Mouse (Mus musculus): Measurements from ENCODE around the gene Slc17a9. TPM values are rescaled to one million over a fixed set of nuclear protein-coding genes. Genes with fewer than 3 reads are reported as not detected.

Gene Slc17a9
- polyA plus RNA-seq, 1 experiment from 2014 or later: 5.2 TPM

DNA sequence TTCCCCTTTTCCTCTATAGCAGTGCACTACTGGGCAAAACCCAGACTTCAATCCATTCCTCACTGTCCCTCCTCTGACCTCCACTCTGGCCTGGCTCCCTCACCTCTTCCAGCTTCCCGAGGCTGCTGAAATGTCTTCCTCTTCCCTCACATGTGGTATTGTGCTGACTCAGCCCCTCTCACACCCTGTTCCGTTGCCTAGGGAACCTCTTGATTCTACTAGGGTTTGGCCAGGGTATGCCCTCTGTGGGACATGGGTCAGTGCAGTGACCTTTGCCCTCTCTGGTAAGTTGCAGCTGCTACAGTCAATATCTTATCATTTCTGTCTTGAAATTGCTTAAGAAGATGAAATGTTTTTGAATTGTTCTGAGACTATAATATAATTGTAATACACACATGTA is 31.7 kb downstream of the Slc17a9 start:
- Histone ChIP-seq H3K4me3 (ENCODE audit: low read depth, low read length) (no peak overlapping the region), H3K9me3 (ENCODE audit: low read length) (no peaks in the 10 kb centered on the region)
- no peak for TF ChIP-seq EP300 (IDR thresholded peaks at IDR 0.05; ENCODE audit: low read depth)
- TF ChIP-seq CTCF (IDR thresholded peaks at IDR 0.05; ENCODE audit: low read depth): no peak

DNA sequence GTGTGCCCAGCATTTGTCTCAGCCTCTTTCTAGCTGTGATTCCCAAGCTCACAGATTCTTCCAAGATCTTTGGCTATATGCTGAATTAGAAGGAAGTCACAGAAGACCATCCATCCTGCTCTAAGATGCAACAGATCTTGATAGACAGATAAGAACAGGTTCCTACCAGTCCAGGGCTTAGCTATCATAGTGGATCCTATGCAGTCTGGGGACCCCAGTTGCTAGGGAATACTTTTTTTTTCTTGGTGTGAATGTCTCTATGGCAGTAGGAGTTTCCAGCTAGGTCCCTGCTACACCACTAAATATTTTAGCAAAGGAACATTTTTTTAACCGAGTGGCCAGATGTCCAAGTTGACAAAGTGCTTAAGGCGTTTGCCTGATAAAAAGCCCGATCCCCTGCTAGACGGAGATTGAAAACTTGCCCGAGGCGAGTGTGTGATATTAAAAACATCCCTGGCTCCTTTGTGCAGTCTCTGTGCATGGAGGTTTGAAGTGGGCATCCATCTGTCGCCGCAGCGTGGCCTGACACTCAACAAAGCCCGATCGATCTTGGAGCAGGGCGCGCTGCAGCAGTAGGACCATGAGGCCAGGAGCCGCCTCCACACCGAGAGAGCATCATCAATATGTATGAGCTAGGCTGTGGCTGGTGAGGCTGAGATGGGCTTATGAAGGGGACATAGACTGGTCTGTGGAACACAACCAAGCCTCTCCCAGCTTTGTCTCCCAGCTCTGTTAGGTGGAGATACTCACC is 33.6 kb downstream of the Slc17a9 start:
- Histone ChIP-seq H3K9ac (replicated peaks) (no peak overlapping the region), H3K27me3 (ENCODE audit: insufficient read depth, low read length) (no peaks in the 10 kb centered on the region), H3K4me2 (ENCODE audit: low read depth, low read length) (no peak overlapping the region), H3K36me3 (replicated peaks; ENCODE audit: insufficient read depth, low read length) (no peaks in the 10 kb centered on the region), H3K4me3 (ENCODE audit: low read depth, low read length) (no peak overlapping the region), H3K4me1 (ENCODE audit: insufficient read depth) (no peaks in the 10 kb centered on the region), H3K27ac (ENCODE audit: low read depth) (no peak overlapping the region), H3K9me3 (ENCODE audit: low read length) (no peaks in the 10 kb centered on the region)
- ATAC-seq (no peak), DNase-seq (no peak)
- WGBS (ENCODE audit: insufficient replicate concordance): 54% methylated on average over 15 of the region's 15 CpGs
- TF ChIP-seq EP300 (IDR thresholded peaks at IDR 0.05; ENCODE audit: low read depth): no peak
- no peak for TF ChIP-seq CTCF (IDR thresholded peaks at IDR 0.05; ENCODE audit: low read depth)

More for the DNA sequence above, 31.7 kb downstream of the Slc17a9 start:
- DNase-seq: no peak
- no peaks in the 10 kb centered on the region for H3K27me3 ChIP-seq (ENCODE audit: insufficient read depth, low read length)
- H3K4me1 ChIP-seq (ENCODE audit: insufficient read depth): no peaks in the 10 kb centered on the region
- ATAC-seq: no peak
- H3K4me2 ChIP-seq (ENCODE audit: low read depth, low read length): no peak overlapping the region
- 37% methylated on average over 2 of the region's 2 CpGs for WGBS (ENCODE audit: insufficient replicate concordance)
- no peak overlapping the region for H3K9ac ChIP-seq (replicated peaks)
- H3K36me3 ChIP-seq (replicated peaks; ENCODE audit: insufficient read depth, low read length): no peaks in the 10 kb centered on the region
- H3K27ac ChIP-seq (ENCODE audit: low read depth): no peak overlapping the region

DNA sequence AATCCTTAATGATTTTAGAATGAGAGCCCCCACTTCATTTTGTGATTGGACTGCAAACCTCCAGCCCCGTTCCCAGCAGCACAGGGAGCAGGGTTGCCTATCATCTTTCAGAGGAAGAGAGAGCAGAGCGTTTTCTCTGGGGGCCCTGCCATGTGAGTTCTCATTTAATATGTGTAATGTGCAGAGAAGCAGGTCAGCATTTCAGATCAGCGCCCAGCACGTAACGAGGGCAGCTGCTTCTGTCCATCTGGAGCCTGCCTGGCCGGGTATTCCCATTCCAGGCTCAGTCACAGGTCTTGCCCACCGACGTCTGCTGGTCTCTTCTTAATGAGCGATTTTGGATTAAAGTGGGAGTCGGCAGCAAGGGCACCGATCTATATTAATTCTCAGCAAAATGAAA is 39.9 kb downstream of the Slc17a9 start:
- no peak overlapping the region for H3K4me2 ChIP-seq (ENCODE audit: low read depth, low read length)

DNA sequence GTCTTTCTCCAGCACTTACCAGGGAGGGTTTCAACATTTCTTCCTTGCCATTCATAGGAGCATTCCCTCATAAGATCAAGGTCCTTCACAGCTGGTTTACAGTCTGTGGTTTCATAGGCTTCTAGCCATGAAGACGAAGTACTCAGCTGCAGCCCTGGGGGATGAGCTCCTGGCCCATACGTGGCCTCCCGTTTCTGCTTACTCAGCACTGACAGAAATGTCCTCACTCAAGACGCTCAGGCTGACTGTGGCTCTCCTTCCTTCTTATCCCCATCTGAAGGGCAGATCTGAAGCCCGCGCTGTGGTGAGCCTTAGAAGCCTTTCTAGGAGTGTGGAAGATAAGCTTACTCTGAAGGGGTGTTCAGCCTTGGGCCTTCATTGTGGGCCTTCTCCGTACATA is 40.6 kb downstream of the Slc17a9 start:
- Histone ChIP-seq H3K36me3 (replicated peaks; ENCODE audit: insufficient read depth, low read length) (no peaks in the 10 kb centered on the region), H3K27ac (ENCODE audit: low read depth) (no peak overlapping the region), H3K4me2 (ENCODE audit: low read depth, low read length) (no peak overlapping the region), H3K27me3 (ENCODE audit: insufficient read depth, low read length) (no peaks in the 10 kb centered on the region), H3K9ac (replicated peaks) (no peak overlapping the region), H3K9me3 (ENCODE audit: low read length) (no peaks in the 10 kb centered on the region), H3K4me3 (ENCODE audit: low read depth, low read length) (no peak overlapping the region), H3K4me1 (ENCODE audit: insufficient read depth) (no peaks in the 10 kb centered on the region)
- DNase-seq (no peak), ATAC-seq (no peak)
- WGBS (ENCODE audit: insufficient replicate concordance): 62% methylated on average over 7 of the region's 7 CpGs
- TF ChIP-seq CTCF (IDR thresholded peaks at IDR 0.05; ENCODE audit: low read depth): no peak
- TF ChIP-seq EP300 (IDR thresholded peaks at IDR 0.05; ENCODE audit: low read depth): no peak

More for the DNA sequence above, 39.9 kb downstream of the Slc17a9 start:
- ATAC-seq: no peak
- TF ChIP-seq EP300 (IDR thresholded peaks at IDR 0.05; ENCODE audit: low read depth) (no peak), CTCF (IDR thresholded peaks at IDR 0.05; ENCODE audit: low read depth) (no peak)
- H3K9ac ChIP-seq (replicated peaks): no peak overlapping the region
- H3K9me3 ChIP-seq (ENCODE audit: low read length): no peaks in the 10 kb centered on the region
- H3K27ac ChIP-seq (ENCODE audit: low read depth): no peak overlapping the region
- no peak for DNase-seq
- H3K4me3 ChIP-seq (ENCODE audit: low read depth, low read length): no peak overlapping the region
- 69% methylated on average over 11 of the region's 11 CpGs for WGBS (ENCODE audit: insufficient replicate concordance)
- H3K4me1 ChIP-seq (ENCODE audit: insufficient read depth): no peaks in the 10 kb centered on the region
- H3K36me3 ChIP-seq (replicated peaks; ENCODE audit: insufficient read depth, low read length): no peaks in the 10 kb centered on the region
- no peaks in the 10 kb centered on the region for H3K27me3 ChIP-seq (ENCODE audit: insufficient read depth, low read length)

DNA sequence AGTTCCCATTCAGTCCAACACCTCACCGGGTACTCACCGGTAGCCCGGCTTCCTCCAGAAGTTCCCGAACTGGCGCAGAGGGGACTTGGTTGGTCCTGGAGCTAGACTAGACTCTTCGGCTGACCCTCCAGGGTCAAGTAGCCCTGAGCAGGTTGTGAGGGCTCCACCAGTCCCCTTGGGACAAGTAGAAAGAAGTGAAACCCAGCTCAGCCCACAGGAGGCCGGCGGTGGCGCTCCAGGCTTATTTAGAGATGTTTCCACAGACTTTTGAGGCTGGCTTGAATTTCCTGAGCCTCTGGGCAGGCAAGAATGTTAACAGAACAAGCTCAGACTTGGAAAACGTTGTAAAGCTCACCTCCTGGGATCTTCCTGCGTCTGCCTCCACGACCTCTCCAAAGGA is 50.2 kb downstream of the Slc17a9 start:
- Histone ChIP-seq H3K4me1 (ENCODE audit: insufficient read depth) (no peaks in the 10 kb centered on the region), H3K9me3 (ENCODE audit: low read length) (no peaks in the 10 kb centered on the region), H3K36me3 (replicated peaks; ENCODE audit: insufficient read depth, low read length) (no peaks in the 10 kb centered on the region), H3K9ac (replicated peaks) (no peak overlapping the region), H3K27me3 (ENCODE audit: insufficient read depth, low read length) (peaks cover 72% of the 10 kb centered on the region), H3K27ac (ENCODE audit: low read depth) (no peak overlapping the region), H3K4me2 (ENCODE audit: low read depth, low read length) (no peak overlapping the region), H3K4me3 (ENCODE audit: low read depth, low read length) (no peak overlapping the region)
- ATAC-seq: no peak
- no peak for DNase-seq
- TF ChIP-seq EP300 (IDR thresholded peaks at IDR 0.05; ENCODE audit: low read depth): no peak
- TF ChIP-seq CTCF (IDR thresholded peaks at IDR 0.05; ENCODE audit: low read depth): no peak
- WGBS (ENCODE audit: insufficient replicate concordance): 5% methylated on average over 12 of the region's 12 CpGs

DNA sequence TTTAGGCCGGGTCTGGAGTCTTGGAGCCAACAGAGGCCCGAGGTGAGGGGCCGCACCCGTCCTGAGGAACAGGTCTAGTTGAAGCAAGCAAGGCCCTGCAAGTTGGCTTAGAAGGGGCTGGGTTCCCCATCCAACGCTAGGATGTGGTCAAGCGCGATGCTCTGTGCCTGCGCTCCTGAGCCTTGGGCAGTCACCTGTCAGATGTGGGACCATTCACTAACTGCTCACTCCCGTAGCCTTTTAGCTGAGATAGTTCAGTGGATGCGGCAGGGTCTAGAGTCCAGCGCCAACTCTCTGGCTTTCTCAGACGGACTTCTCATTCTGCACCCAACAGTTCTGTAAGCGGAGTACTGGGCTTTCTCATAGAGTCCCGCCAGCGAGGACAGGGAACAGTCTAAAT is 50.6 kb downstream of the Slc17a9 start:
- Histone ChIP-seq H3K9ac (replicated peaks) (no peak overlapping the region), H3K36me3 (replicated peaks; ENCODE audit: insufficient read depth, low read length) (no peaks in the 10 kb centered on the region), H3K27ac (ENCODE audit: low read depth) (no peak overlapping the region), H3K4me2 (ENCODE audit: low read depth, low read length) (no peak overlapping the region), H3K9me3 (ENCODE audit: low read length) (no peaks in the 10 kb centered on the region), H3K27me3 (ENCODE audit: insufficient read depth, low read length) (peaks cover 72% of the 10 kb centered on the region), H3K4me1 (ENCODE audit: insufficient read depth) (no peaks in the 10 kb centered on the region), H3K4me3 (ENCODE audit: low read depth, low read length) (no peak overlapping the region)
- DNase-seq (no peak), ATAC-seq (no peak)
- 4% methylated on average over 15 of the region's 15 CpGs for WGBS (ENCODE audit: insufficient replicate concordance)
- TF ChIP-seq EP300 (IDR thresholded peaks at IDR 0.05; ENCODE audit: low read depth) (no peak), CTCF (IDR thresholded peaks at IDR 0.05; ENCODE audit: low read depth) (no peak)

Measured in liver, postnatal 0 days (tissue).